Mouse (Mus musculus) lung, adult 18-20 months (tissue): ENCODE measurements around the gene Tent5c.

Experiments
- DNase-seq, 2 experiments: peaks; one replicate each; pipeline ENCODE4 v3.0.0; 2022; ENCODE audit warnings: mixed read lengths in 2 of 2

Gene Tent5c

GRCm38 (mm10) chr3:100485390-100486132 lies 3.6 kb downstream of the Tent5c start:
- peak in 1 of 2 experiments; percentile 42 for DNase-seq

GRCm38 (mm10) chr3:100482971-100483610 lies 6.0 kb downstream of the Tent5c start:
- no peak for DNase-seq

- no peak for DNase-seq
These were observed 6.7 kb downstream of the Tent5c start for GRCm38 (mm10) chr3:100482324-100482911.

DNA sequence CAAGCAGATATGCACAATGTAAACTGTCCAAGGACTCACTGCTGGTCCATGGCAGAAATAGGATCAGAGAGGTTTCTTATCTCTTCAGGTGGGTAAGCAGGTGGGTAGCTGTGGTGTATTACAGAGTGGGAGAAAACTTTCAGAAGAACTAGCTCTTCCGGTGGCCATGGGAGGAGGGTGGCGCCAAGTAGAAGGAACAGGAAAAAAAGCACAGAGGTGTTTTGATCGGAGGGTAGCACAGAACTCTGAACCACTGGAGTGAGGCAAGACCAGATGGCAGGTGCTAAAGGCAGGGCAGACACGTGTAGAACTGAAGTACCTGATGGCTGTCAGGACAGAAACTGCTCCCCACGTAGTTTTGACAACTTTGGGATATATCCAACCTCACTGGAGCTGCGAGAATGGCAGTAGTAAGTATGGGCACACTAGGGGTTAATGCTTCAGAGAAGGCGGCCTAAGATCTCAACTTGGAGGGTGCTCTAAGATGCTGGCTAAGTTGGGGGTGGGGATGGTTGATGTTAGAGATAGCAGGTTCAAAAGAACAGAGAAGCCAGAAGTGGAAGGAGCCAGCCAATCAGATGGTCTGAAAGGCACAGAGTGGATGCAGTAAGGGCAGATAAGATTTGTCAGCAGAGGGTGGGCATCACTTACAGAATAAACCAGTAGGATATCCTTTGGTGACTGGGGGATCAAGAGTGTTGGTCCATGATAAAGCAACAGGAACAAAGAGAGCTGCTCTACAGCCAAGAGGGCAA lies 8.7 kb downstream of the Tent5c start:
- no peak for DNase-seq

DNA sequence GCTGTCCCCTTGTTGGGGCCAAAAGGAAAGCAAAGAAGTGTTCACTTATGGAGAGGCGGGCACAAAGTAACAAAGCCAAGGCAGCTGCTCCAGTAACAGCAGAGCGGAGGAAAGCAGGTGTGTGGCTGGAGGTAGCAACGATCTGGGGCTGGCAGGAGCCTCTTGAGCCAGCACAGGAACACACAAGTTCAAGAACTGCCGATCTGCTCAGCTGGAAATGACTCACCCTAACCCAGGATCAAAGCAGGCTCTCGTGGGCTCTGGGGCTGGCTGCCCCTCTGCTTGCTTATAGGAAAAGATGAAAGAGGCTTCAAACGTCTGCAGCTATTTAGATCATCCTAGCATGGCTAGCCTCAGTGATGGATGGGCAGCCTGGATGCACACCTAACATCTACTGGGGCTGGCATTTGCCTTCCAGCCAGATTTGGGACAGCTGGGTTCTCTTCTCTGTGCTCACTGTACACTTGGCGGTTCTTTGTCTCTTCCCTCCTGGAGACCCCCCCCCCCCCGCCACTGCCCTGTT lies 14.1 kb downstream of the Tent5c start:
- DNase-seq = no peak

DNA sequence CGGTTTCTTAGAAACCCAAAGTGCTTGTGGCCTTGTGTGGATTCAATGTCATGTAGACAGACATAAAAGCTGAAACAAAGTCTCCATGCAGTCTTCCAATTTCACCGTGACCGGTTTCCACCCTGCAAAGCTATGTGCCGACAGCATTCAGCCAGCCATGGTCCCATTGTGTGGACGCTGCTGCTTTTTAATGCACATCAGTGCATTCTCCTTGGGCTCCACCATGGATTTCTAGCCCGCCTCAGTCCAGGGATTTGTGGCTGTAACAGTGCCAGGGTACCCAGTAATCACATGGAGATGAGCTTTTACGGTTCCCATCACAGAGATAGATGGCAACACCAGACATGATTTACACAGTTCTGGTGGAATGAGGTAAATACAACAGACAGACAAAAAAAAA lies 14.6 kb downstream of the Tent5c start:
- DNase-seq = no peak

DNA sequence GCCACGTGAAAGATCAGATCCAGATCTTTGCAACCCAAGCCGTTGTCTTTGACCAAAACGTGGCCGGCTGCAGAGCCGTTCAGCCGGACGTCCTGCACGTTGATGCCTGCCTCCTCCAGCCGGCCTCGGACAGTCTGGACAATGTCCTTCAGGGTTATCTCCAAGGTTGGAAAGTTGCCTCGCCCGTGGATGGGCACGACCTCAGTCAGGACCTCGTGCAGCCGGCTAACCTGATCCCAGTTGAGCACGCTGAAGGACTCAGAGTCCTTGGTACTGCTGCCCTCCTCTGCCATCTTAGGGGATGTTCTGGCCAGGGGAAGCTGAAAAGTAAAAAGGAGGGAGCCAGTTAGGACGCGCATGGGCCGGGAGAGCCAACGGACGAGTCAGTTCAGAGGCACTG lies 16.0 kb downstream of the Tent5c start:
- DNase-seq = no peak

GRCm38 (mm10) chr3:100470902-100471301 lies 18.2 kb downstream of the Tent5c start:
- no peak for DNase-seq

DNA sequence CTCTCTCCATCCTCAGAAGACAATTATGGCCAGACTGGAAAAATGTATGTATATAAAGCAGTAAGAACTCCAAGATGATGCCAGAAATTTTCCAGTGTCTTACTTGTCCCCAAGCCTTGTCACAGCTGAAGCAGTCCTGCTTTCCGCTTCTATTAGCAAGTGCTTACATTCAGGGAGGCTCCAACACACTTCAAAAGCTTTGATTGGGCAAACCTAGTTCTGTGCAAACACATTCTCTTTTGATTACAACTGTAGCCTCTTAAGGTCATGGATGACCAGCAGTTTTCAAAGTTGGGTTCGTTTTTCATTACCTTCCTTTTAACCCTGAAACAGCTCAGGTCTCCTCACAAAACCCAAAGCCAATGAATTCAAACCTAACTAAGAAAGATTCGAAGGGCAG lies 19.0 kb downstream of the Tent5c start:
- peak in 1 of 2 experiments; percentile 56 for DNase-seq

- no peak for DNase-seq
These were observed 22.6 kb downstream of the Tent5c start for GRCm38 (mm10) chr3:100466551-100466950.

GRCm38 (mm10) chr3:100464596-100464995 lies 24.5 kb downstream of the Tent5c start:
- no peak for DNase-seq

- no peak for DNase-seq
These were observed 25.2 kb downstream of the Tent5c start for GRCm38 (mm10) chr3:100463959-100464265.

- no peak for DNase-seq
These were observed 25.8 kb downstream of the Tent5c start for GRCm38 (mm10) chr3:100463160-100463958.

GRCm38 (mm10) chr3:100462235-100463083 lies 26.7 kb downstream of the Tent5c start:
- DNase-seq = no peak

GRCm38 (mm10) chr3:100460510-100460909 lies 28.6 kb downstream of the Tent5c start:
- DNase-seq = no peak

GRCm38 (mm10) chr3:100443798-100444500 lies 45.2 kb downstream of the Tent5c start:
- DNase-seq = no peak

- no peak for DNase-seq
These were observed 46.6 kb downstream of the Tent5c start for GRCm38 (mm10) chr3:100442499-100442898.

DNA sequence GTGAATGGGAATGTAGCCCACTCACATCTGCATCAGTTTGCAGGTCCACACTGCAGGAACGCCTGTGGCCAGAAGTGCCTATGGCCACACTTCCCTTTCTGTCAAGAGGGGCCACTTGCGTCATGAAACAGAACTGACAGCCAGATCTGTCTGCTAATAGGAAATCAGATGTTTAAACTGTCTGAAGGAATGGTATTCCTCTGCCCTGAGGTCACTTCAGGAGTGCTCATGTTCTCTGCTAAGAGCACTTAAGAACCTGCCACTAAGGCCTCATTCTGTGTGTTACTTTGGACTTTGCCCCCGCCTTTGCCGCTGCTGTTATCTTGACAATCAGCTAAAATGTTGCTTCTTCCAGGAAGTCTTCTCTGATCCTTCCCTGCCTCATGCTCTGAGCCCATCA lies 48.4 kb downstream of the Tent5c start:
- no peak for DNase-seq

- DNase-seq = no peak
These were observed 49.1 kb downstream of the Tent5c start for GRCm38 (mm10) chr3:100440009-100440408.

GRCm38 (mm10) chr3:100439088-100439487 lies 50.0 kb downstream of the Tent5c start:
- DNase-seq = peak in 1 of 2 experiments; percentile 26
